Mouse (Mus musculus) megakaryocyte, embryonic 14.5 days (primary cell): ENCODE measurements around the gene Ucma.

Experiments
- FLI1 ChIP-seq: IDR thresholded peaks from 2 replicates; pipeline ENCODE4 v1.6.1; 2012; ENCODE audit warnings: low read length, inconsistent platforms, mixed read lengths
- GATA1 ChIP-seq: IDR thresholded peaks from 3 replicates; pipeline ENCODE4 v1.6.1; 2012; ENCODE audit warnings: mixed read lengths, low read length, inconsistent platforms, borderline replicate concordance

- no peak for TF ChIP-seq GATA1
- TF ChIP-seq FLI1: no peak
Observed at GRCm38 (mm10) chr2:5033546-5034420, 57.9 kb downstream of the Ucma start.
